Mouse (Mus musculus): Measurements from ENCODE around the gene Hsd17b1.

The Hsd17b1 gene

GRCm38 (mm10) chr11:101078121-101078520 lies at the start of gene Hsd17b1:
Gene Hsd17b1 (plus strand): TSS chr11:101078411.
- DNase-seq (ENCODE audit: low spot score in 2 of 2), result no peak

DNA sequence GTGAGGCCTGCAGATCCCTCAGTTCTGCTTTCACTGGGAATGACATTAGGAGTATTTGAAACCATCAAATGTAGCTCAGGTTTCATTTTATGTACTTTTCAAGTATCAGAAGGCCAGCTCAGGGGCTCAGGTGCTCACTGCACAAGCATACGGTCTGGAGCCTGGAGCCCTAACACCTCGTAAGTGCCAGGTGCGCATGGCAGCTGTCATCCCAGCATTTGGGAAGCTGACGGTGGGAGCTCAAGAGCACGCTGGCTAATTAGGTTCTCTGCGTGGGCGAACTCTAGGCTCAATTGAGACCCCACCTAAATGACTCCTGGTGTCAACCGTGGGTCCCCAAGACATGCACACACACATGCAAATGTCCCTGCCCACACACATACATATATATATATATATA lies 48.9 kb upstream of the Hsd17b1 start:
- no peak for DNase-seq (ENCODE audit: low spot score in 2 of 2)

GRCm38 (mm10) chr11:101030136-101030807 lies 47.9 kb upstream of the Hsd17b1 start:
- peak in 1 of 2 experiments; percentile 2 for DNase-seq (ENCODE audit: low spot score in 2 of 2)

GRCm38 (mm10) chr11:101030808-101031156 lies 47.4 kb upstream of the Hsd17b1 start:
- no peak for DNase-seq (ENCODE audit: low spot score in 2 of 2)

DNA sequence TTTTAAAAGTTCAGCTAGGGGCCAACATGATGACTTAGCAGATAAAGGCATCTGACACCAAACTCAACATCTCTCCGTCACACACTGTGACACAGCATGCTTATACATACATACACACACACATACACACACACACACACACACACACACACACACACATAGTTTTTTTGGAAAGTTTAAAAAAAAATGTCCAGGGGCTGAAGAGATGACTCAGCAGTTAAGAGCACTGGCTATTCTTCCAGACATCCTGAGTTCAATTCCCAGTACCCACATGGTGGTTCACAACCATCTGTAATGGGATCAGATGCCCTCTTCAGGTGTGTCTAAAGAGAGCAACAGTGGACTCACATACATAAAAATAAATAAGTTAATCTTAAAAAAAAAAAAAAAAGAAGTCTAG lies 46.7 kb upstream of the Hsd17b1 start:
- no peak for DNase-seq (ENCODE audit: low spot score in 2 of 2)

DNA sequence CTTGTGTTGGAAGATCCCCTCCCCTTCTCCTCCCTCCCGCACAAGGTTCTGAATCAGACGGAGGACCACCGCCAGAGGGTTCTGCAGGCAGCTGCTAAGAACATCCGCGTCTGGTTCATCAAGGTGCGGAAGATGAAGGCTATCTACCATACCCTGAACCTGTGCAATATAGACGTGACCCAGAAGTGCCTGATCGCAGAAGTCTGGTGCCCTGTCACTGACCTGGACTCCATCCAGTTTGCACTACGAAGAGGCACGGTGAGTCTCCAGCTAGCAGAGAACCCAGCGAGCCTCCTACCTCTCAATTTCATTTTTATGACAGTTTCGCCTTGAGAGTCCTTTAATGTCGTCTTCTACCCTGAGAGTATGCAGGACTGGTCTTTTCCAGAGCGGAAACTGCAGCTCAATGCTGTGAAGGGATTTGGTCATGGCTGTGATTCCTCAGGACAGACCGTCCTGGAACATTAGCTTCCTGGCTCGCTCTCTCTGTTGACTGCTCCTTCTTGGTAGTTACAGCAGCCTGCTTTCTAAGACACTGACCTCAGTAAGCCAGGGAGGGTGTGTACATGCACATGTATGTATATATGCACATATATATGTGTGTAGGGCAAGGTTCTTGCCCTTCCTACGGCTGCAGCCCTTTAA lies 44.2 kb upstream of the Hsd17b1 start:
- no peak for DNase-seq (ENCODE audit: low spot score in 2 of 2)

GRCm38 (mm10) chr11:101034614-101035327 lies 43.4 kb upstream of the Hsd17b1 start:
- no peak for DNase-seq (ENCODE audit: low spot score in 2 of 2)

GRCm38 (mm10) chr11:101035328-101035695 lies 42.9 kb upstream of the Hsd17b1 start:
- DNase-seq (ENCODE audit: low spot score in 2 of 2), result no peak

DNA sequence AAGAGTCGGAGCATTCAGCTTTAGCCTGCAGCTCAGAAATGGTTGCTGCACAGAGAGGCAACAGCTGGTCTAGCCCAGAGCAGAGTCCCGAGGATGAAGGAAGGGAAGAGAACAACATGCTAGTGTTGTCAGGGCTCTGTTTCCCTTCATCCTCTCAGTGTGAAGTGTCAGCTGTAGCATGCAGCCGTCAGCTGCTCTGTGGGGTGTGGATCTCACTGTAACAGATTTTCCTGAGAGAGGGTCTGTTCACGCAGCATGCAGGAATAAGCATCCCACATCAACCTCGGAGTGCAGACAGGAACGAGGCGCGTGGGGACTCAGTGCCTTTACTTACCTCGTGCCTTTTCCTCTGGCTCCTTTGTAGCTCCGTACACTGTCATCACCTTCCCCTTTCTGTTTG lies 40.4 kb upstream of the Hsd17b1 start:
- DNase-seq (ENCODE audit: low spot score in 2 of 2), result no peak

GRCm38 (mm10) chr11:101045826-101046225 lies 32.4 kb upstream of the Hsd17b1 start:
- DNase-seq (ENCODE audit: low spot score in 2 of 2), result no peak

DNA sequence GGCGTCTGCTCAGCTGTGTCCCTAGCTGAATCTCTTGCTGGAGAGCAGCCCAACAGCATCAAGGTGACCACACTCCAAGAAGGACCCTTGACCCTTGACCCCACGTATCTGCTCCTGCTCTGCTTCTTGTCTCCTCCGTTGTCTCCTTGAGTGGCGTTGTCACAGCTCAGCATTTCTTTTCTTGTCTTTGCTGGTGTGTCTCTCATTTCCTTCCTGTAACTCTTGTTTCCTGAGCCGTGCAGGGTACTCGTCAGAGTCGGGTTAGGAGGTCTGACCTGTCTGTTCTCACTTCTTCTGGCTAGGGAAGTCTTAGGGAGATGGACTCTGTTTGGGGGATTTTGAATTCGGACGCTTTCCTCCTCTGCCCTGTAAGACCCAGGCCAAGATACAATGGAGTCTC lies 31.8 kb upstream of the Hsd17b1 start:
- no peak for DNase-seq (ENCODE audit: low spot score in 2 of 2)

GRCm38 (mm10) chr11:101047502-101047901 lies 30.7 kb upstream of the Hsd17b1 start:
- DNase-seq (ENCODE audit: low spot score in 2 of 2), result no peak

GRCm38 (mm10) chr11:101050359-101050758 lies 27.9 kb upstream of the Hsd17b1 start:
- DNase-seq (ENCODE audit: low spot score in 2 of 2), result no peak

GRCm38 (mm10) chr11:101051051-101051493 lies 27.1 kb upstream of the Hsd17b1 start:
- no peak for DNase-seq (ENCODE audit: low spot score in 2 of 2)

- no peak for DNase-seq (ENCODE audit: low spot score in 2 of 2)
Measured at GRCm38 (mm10) chr11:101051617-101052016, 26.6 kb upstream of the Hsd17b1 start.

- DNase-seq (ENCODE audit: low spot score in 2 of 2), result no peak
Measured at GRCm38 (mm10) chr11:101052751-101053473, 25.3 kb upstream of the Hsd17b1 start.

- DNase-seq (ENCODE audit: low spot score in 2 of 2), result no peak
Measured at GRCm38 (mm10) chr11:101053974-101054373, 24.2 kb upstream of the Hsd17b1 start.

GRCm38 (mm10) chr11:101055418-101055817 lies 22.8 kb upstream of the Hsd17b1 start:
- DNase-seq (ENCODE audit: low spot score in 2 of 2), result no peak

GRCm38 (mm10) chr11:101056885-101057284 lies 21.3 kb upstream of the Hsd17b1 start:
- no peak for DNase-seq (ENCODE audit: low spot score in 2 of 2)

- DNase-seq (ENCODE audit: low spot score in 2 of 2), result peak in 1 of 2 experiments; percentile 75
Measured at GRCm38 (mm10) chr11:101057860-101058259, 20.4 kb upstream of the Hsd17b1 start.

DNA sequence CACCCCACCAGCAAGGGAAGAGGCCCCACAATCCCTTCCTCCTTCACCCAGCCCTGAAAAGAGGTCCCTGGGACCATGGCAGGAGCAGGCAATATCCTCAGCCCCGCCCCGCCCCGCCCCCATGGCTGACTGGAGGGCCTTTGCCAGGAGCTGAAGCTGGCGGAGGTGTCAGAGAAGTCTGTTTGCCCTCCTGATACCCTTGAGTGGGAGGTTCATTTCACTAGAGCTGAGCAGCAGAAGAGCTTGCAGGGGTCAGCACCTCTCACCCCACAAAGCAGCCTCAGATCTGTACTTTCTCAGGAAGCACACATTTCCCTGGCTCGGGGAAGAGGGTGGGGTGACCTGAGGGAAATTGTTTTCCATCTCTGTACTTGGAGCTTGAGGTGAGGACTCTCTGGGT lies 19.5 kb upstream of the Hsd17b1 start:
- no peak for DNase-seq (ENCODE audit: low spot score in 2 of 2)

DNA sequence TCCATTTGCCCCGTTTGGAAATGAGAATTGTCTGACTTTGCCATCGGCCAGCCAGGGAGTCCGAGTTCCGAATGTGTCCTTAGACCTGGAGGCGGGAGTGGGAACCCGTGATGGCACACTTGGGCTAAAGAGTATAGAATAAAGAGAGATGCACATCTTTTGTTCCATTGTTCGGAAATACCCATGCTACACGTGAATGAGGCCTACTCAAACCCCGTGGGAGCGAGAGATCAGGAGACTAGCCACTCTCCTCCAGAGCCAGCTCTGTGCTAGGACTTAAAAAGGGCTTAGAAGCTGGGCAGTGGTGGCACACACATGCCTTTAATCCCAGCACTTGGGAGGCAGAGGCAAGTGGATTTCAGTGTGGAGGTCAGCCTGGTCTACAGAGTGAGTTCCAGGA lies 18.7 kb upstream of the Hsd17b1 start:
- no peak for DNase-seq (ENCODE audit: low spot score in 2 of 2)

Data from frontal cortex, postnatal 14 days (tissue).